Mouse (Mus musculus) kidney, postnatal 25 days (tissue): ENCODE measurements around the gene Gm8265.
"Not testable (repeated sequence)": the region's sequence is repeated elsewhere in the genome, so short reads cannot be mapped to it uniquely, and the experiment has no call there.

Source experiments
- DNase-seq, 2 experiments: peaks; one replicate each; pipeline ENCODE4 v3.0.0; 2021; ENCODE audit warnings: mixed read lengths in 2 of 2

The Gm8265 gene

GRCm38 (mm10) chr14:5632928-5633327 is at the start of gene Gm8265:
Gene Gm8265, minus strand, starts transcription at chr14:5633028.
- DNase-seq: not testable (repeated sequence)
